Mouse (Mus musculus): ENCODE results near the gene Enthd1.

Enthd1 gene

DNA sequence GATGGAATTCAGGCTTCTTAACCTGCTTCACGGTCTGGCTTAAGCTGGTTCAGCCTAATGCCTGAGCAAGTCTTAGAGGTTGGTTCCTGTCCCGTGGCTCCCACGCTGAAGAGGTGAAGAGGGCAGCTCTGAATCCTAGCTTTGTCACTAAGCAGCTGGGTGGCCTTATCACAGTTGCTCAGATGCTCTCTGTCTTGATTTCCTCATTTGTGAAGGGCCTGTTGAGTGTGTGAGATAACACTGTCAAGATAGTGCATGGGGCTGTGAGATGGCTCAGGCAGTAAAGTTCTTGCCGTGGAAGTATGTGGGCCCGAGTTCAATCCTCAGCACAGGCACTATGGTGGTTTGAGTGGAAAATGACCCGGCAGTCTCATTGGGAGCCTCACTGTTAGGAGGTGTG is 124.8 kb downstream of the Enthd1 start:
- in situ Hi-C loops (cut with MboI; ENCODE audit: low pct_unique_long_range_greater_than_20kb in 1 of 2, low sequenced_read_pairs in 2 of 2, unreplicated experiment in 1 of 2) = no loop called here

DNA sequence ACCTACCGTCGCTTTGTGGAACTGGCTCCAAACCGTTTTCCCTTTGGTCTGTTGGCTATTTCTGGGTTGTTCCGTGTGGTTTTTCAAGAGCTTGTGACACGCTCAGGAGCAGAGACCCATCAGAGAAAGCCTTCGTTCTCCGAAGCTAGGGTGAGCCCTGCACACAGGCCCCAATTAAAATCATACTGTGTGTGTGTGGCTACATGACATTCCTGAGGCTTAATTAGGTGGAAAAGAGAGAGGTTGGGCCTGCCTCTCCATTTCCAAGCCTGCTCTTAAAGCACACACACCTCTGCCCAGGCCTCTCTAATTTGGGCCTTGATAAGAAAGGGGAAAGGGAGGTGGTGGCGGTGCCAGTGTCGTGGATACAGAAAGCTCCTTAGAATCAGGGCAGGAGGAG is 126.5 kb downstream of the Enthd1 start:
- in situ Hi-C loops (cut with MboI; ENCODE audit: low pct_unique_long_range_greater_than_20kb in 1 of 2, low sequenced_read_pairs in 2 of 2, unreplicated experiment in 1 of 2) = no loop called here

GRCm38 (mm10) chr15:80437996-80438395 is 127.0 kb downstream of the Enthd1 start:
- in situ Hi-C loops (cut with MboI; ENCODE audit: low pct_unique_long_range_greater_than_20kb in 1 of 2, low sequenced_read_pairs in 2 of 2, unreplicated experiment in 1 of 2) = no loop called here

- in situ Hi-C loops (cut with MboI; ENCODE audit: low pct_unique_long_range_greater_than_20kb in 1 of 2, low sequenced_read_pairs in 2 of 2, unreplicated experiment in 1 of 2) = no loop called here
Observed at GRCm38 (mm10) chr15:80436961-80437360, 128.0 kb downstream of the Enthd1 start.

DNA sequence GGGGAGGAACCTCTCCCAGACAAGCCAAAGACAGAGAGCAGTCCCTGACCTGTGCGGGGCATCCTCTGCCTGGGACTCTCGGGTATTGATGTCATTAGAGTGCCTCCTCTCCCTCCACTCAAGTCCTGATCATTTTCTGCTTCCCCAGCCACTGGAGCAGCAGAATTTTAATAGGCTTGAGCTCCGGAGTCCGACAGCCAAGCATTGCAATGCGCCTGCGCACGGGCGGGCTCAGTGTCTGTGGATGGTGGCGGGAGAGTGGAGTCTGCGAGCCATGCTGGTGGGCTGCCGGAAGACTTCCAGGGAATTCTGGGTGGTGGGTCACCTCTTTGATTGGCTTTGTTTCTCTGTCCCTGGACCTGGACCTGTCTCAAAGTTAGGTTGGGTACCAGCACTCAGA is 134.6 kb downstream of the Enthd1 start:
- in situ Hi-C loops (cut with MboI; ENCODE audit: low pct_unique_long_range_greater_than_20kb in 1 of 2, low sequenced_read_pairs in 2 of 2, unreplicated experiment in 1 of 2) = no loop called here

DNA sequence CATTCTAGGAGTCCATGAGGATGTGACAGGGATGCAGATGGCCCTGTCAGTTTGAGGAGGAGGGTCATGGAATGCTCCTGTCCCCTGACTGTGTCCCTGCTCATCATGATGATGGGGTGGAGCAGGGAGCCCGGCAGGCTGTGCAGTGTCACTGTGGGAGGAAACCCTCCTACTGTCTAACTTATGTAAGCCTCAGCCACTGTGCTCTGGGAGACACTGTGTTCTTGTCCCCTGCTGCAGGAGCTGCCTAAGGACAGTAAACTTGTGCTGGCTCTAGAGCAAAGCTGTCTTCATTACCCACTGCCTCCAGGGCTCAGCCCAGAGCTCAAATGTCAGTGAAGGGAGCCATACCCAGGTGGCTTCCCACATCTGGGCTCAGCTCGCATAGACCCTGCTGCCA is 146.8 kb downstream of the Enthd1 start:
- in situ Hi-C loops (cut with MboI; ENCODE audit: low pct_unique_long_range_greater_than_20kb in 1 of 2, low sequenced_read_pairs in 2 of 2, unreplicated experiment in 1 of 2) = no loop called here

- in situ Hi-C loops (cut with MboI; ENCODE audit: low pct_unique_long_range_greater_than_20kb in 1 of 2, low sequenced_read_pairs in 2 of 2, unreplicated experiment in 1 of 2) = no loop called here
Observed at GRCm38 (mm10) chr15:80417066-80417465, 147.9 kb downstream of the Enthd1 start.

DNA sequence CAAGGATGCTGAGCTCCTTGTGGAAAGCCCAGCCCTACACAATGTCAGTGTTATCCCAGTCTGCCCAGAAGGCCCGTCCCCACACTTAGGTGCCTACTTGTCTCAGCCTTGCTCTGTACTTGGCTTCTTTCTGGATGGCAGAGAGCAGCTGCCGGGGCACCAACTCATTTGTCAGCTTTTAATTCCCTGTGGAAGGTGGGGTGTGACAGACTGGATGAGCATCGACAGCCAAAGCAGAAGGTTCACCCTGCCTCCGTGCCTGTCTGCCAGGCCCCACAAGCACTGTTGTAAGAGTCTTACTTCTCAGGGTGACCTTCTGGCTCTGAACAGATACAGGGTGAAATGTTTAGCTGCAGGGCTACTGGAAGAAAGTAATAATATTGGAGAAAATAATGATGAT is 149.8 kb downstream of the Enthd1 start:
- in situ Hi-C loops (cut with MboI; ENCODE audit: low pct_unique_long_range_greater_than_20kb in 1 of 2, low sequenced_read_pairs in 2 of 2, unreplicated experiment in 1 of 2) = no loop called here

DNA sequence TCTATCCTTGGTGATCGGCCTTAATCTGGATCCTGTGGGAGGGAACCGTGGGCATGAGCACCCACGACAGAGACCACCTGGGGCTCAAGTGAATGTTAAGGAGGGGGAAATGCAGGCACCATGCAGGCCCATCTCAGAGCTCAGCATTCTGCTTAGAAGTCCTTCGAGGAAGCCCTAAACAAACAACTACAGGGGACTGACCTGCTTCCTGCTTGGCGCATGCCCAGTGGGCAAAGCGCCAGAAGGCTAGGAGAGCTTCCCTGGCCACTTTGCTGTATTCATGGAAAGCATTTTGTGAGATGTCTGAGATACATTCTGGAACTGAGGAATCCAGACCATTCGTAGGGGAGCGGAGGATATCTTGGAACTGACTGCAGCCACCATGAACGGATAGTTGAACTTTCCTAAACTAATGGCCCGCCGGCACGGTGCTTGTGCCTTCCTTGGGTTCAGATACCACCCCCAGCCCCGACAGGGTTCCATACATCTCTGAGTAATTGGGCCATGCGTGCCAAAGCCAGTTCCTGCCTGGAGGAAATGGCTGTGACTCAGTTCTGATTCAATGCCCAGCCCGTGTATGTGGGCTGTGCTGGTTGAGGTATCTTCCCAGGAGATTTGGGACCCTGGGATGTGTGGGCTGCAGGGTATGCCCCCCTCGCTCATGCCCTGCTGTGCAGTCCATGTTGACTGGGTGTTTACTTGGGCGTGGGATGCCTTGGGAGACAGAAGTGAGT is 150.8 kb downstream of the Enthd1 start:
- in situ Hi-C loops (cut with MboI; ENCODE audit: low pct_unique_long_range_greater_than_20kb in 1 of 2, low sequenced_read_pairs in 2 of 2, unreplicated experiment in 1 of 2) = no loop called here

- in situ Hi-C loops (cut with MboI; ENCODE audit: low pct_unique_long_range_greater_than_20kb in 1 of 2, low sequenced_read_pairs in 2 of 2, unreplicated experiment in 1 of 2) = no loop called here
Observed at GRCm38 (mm10) chr15:80413070-80413469, 151.9 kb downstream of the Enthd1 start.

GRCm38 (mm10) chr15:80410661-80411060 is 154.3 kb downstream of the Enthd1 start:
- in situ Hi-C loops (cut with MboI; ENCODE audit: low pct_unique_long_range_greater_than_20kb in 1 of 2, low sequenced_read_pairs in 2 of 2, unreplicated experiment in 1 of 2) = no loop called here

DNA sequence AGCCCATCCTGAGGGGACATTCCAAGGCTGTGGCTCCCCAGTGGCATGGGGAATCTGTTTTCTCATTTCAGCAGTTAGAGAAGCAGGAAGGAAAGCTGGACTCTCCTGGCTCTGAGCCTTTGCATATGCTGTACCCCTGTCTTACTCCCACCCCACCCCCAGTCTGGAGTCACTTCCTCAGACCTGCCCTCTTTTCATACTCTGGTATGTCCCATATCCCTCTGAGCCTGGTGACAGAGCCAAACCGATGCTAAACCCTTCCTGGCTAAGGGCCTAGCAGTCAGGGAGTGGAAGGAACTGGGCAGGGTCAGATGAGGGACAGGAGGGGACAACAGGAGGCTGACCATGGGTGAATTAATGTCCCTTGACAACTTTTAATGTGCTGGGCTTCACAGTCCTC is 157.1 kb downstream of the Enthd1 start:
- in situ Hi-C loops (cut with MboI; ENCODE audit: low pct_unique_long_range_greater_than_20kb in 1 of 2, low sequenced_read_pairs in 2 of 2, unreplicated experiment in 1 of 2) = no loop called here
